Mouse (Mus musculus) frontal cortex, postnatal 10 days (tissue): ENCODE data around the gene Mcl1.
"Not testable (repeated sequence)": the region's sequence is repeated elsewhere in the genome, so short reads cannot be mapped to it uniquely, and the experiment has no call there.

ENCODE experiments used
- DNase-seq, 2 experiments: peaks; one replicate each; pipeline ENCODE4 v3.0.0; 2022; ENCODE audit warnings: low spot score in 2 of 2, mixed read lengths in 1 of 2

The Mcl1 gene

GRCm38 (mm10) chr3:95650276-95651032, 8.1 kb upstream of the Mcl1 start:
- no peak for DNase-seq

- DNase-seq: no peak
Observed at GRCm38 (mm10) chr3:95651033-95651373, 7.6 kb upstream of the Mcl1 start.

GRCm38 (mm10) chr3:95651391-95652203, 7.0 kb upstream of the Mcl1 start:
- DNase-seq: no peak

GRCm38 (mm10) chr3:95652204-95652811, 6.3 kb upstream of the Mcl1 start:
- DNase-seq: no peak

- no peak for DNase-seq
Observed at GRCm38 (mm10) chr3:95652871-95653270, 5.7 kb upstream of the Mcl1 start.

GRCm38 (mm10) chr3:95653473-95654034, 5.0 kb upstream of the Mcl1 start:
- DNase-seq: no peak

GRCm38 (mm10) chr3:95654371-95654770, 4.2 kb upstream of the Mcl1 start:
- DNase-seq: not testable (repeated sequence)

GRCm38 (mm10) chr3:95655437-95655836, 3.2 kb upstream of the Mcl1 start:
- DNase-seq: no peak

GRCm38 (mm10) chr3:95657108-95657507, 1.5 kb upstream of the Mcl1 start:
- no peak for DNase-seq

- DNase-seq: no peak
Observed at GRCm38 (mm10) chr3:95657711-95658110, 877 bp upstream of the Mcl1 start.

GRCm38 (mm10) chr3:95658868-95659712, 502 bp downstream of the Mcl1 start:
- DNase-seq: peak; percentile 57 to 70

GRCm38 (mm10) chr3:95659948-95660347, 1.4 kb downstream of the Mcl1 start:
- DNase-seq: no peak

GRCm38 (mm10) chr3:95660788-95661478, 2.3 kb downstream of the Mcl1 start:
- no peak for DNase-seq

GRCm38 (mm10) chr3:95661945-95662715, 3.5 kb downstream of the Mcl1 start:
- no peak for DNase-seq

GRCm38 (mm10) chr3:95662724-95663449, 4.3 kb downstream of the Mcl1 start:
- DNase-seq: no peak

- DNase-seq: no peak
Observed at GRCm38 (mm10) chr3:95663486-95663885, 4.9 kb downstream of the Mcl1 start.

GRCm38 (mm10) chr3:95663969-95664608, 5.5 kb downstream of the Mcl1 start:
- DNase-seq: no peak

GRCm38 (mm10) chr3:95664940-95665352, 6.4 kb downstream of the Mcl1 start:
- no peak for DNase-seq
